Mouse (Mus musculus) CH12.LX (cell line): ENCODE results near the gene Zfp810. TPM values are rescaled to one million over a fixed set of nuclear protein-coding genes. Genes with fewer than 3 reads are reported as not detected.

Experiments used
- DNase-seq: peaks from one replicate; pipeline ENCODE4 v3.0.0-alpha.2; 2013; ENCODE audit errors: extremely low read depth
- H3K27ac ChIP-seq: 2 replicates; pipeline ENCODE4 v1.5.1; 2012; ENCODE audit warnings: low read depth, mild to moderate bottlenecking, control low read depth, moderate library complexity; ENCODE audit not compliant: insufficient read depth
- H3K27me3 ChIP-seq: replicated peaks from 2 replicates; pipeline ENCODE3; 2012; ENCODE audit warnings: inconsistent platforms
- H3K36me3 ChIP-seq, 2 experiments: replicated peaks in 1 of 2; 2 replicates each; pipeline versions ENCODE3 to v1.6.1; 2012; ENCODE audit warnings: inconsistent platforms in 1 of 2, low read length in 1 of 2, mild to moderate bottlenecking in 1 of 2, mixed read lengths in 1 of 2, moderate library complexity in 1 of 2; ENCODE audit not compliant: control insufficient read depth in 1 of 2, insufficient read depth in 1 of 2
- H3K4me1 ChIP-seq, 2 experiments: 2 replicates each; pipeline ENCODE4 v1.6.1; 2012; ENCODE audit warnings: inconsistent platforms in 1 of 2, moderate library complexity in 1 of 2; ENCODE audit not compliant: insufficient read depth in 2 of 2, control insufficient read depth in 1 of 2
- H3K4me2 ChIP-seq: 2 replicates; pipeline ENCODE4 v1.6.1; 2012; ENCODE audit warnings: low read depth, mild to moderate bottlenecking, control low read depth; ENCODE audit not compliant: poor library complexity, insufficient read depth, severe bottlenecking
- H3K4me3 ChIP-seq, 3 experiments: fragments of 150-350 bp in 1 of 3; sonication (generic) in 1 of 3; replicated peaks in 1 of 3; 2 replicates each; pipeline versions ENCODE3 to v1.5.1; 2011 to 2012; ENCODE audit warnings: low read depth in 2 of 3, low read length in 2 of 3, mild to moderate bottlenecking in 2 of 3, moderate library complexity in 2 of 3, control low read depth in 1 of 3, improper control_type of control experiment in 1 of 3, inconsistent platforms in 1 of 3, mixed read lengths in 1 of 3; ENCODE audit not compliant: poor library complexity in 1 of 3
- H3K79me2 ChIP-seq: replicated peaks from 2 replicates; pipeline ENCODE4 v1.6.1; 2012; ENCODE audit warnings: mild to moderate bottlenecking, moderate library complexity; ENCODE audit not compliant: control insufficient read depth, poor library complexity, insufficient read depth, severe bottlenecking; ENCODE audit errors: extremely low read depth
- H3K9ac ChIP-seq: 2 replicates; pipeline ENCODE4 v1.6.1; 2012; ENCODE audit warnings: low read depth, mild to moderate bottlenecking, control low read depth, moderate library complexity; ENCODE audit not compliant: insufficient read depth
- H3K9me3 ChIP-seq: replicated peaks from 2 replicates; pipeline ENCODE3; 2012; ENCODE audit warnings: low read length, inconsistent platforms, mixed read lengths
- BHLHE40 ChIP-seq: IDR thresholded peaks from 2 replicates; pipeline ENCODE4 v1.6.1; 2011; ENCODE audit warnings: mild to moderate bottlenecking, low read depth, low read length, improper control_type of control experiment
- CHD1 ChIP-seq: IDR thresholded peaks from 2 replicates; pipeline ENCODE4 v1.6.1; 2012; ENCODE audit warnings: low read depth, low read length, improper control_type of control experiment, inconsistent platforms
- CHD2 ChIP-seq: IDR thresholded peaks from 2 replicates; pipeline ENCODE4 v1.6.1; 2011; ENCODE audit warnings: low read length, improper control_type of control experiment
- CTCF ChIP-seq, 2 experiments: IDR thresholded peaks in 1 of 2; conservative IDR thresholded peaks in 1 of 2; 2 replicates each; pipeline ENCODE4 v1.5.1; 2011 to 2012; ENCODE audit warnings: low read depth in 2 of 2, low read length in 2 of 2, improper control_type of control experiment in 1 of 2, inconsistent platforms in 1 of 2, mild to moderate bottlenecking in 1 of 2, moderate library complexity in 1 of 2
- E2F4 ChIP-seq: IDR thresholded peaks from 2 replicates; pipeline ENCODE4 v1.6.1; 2011; ENCODE audit warnings: low read depth, low read length, improper control_type of control experiment; ENCODE audit not compliant: insufficient replicate concordance
- ELF1 ChIP-seq: IDR thresholded peaks from 2 replicates; pipeline ENCODE4 v1.6.1; 2014; ENCODE audit warnings: low read depth, mild to moderate bottlenecking, inconsistent platforms, low read length, improper control_type of control experiment
- EP300 ChIP-seq: IDR thresholded peaks from 2 replicates; pipeline ENCODE4 v1.6.1; 2011; ENCODE audit warnings: low read length, improper control_type of control experiment
- ETS1 ChIP-seq: conservative IDR thresholded peaks from 2 replicates; pipeline ENCODE4 v1.6.1; 2012; ENCODE audit warnings: low read depth, mild to moderate bottlenecking, inconsistent platforms, low read length, improper control_type of control experiment, moderate library complexity
- GABPA ChIP-seq: IDR thresholded peaks from 2 replicates; pipeline ENCODE4 v1.6.1; 2012; ENCODE audit warnings: low read depth, low read length, improper control_type of control experiment, inconsistent platforms; ENCODE audit not compliant: insufficient replicate concordance
- HCFC1 ChIP-seq: IDR thresholded peaks from 2 replicates; pipeline ENCODE4 v1.6.1; 2012; ENCODE audit warnings: low read depth, mild to moderate bottlenecking, inconsistent platforms, low read length, improper control_type of control experiment
- IRF4 ChIP-seq: IDR thresholded peaks from 2 replicates; pipeline ENCODE4 v1.6.1; 2014; ENCODE audit warnings: low read depth, mild to moderate bottlenecking, inconsistent platforms, low read length, improper control_type of control experiment
- JUN ChIP-seq: IDR thresholded peaks from 2 replicates; pipeline ENCODE4 v1.6.1; 2011; ENCODE audit warnings: low read depth, mild to moderate bottlenecking, low read length, improper control_type of control experiment, moderate library complexity; ENCODE audit not compliant: insufficient read depth
- JUND ChIP-seq: conservative IDR thresholded peaks from 2 replicates; pipeline ENCODE4 v1.6.1; 2011; ENCODE audit warnings: low read depth, low read length, improper control_type of control experiment
- KAT2A ChIP-seq: IDR thresholded peaks from 2 replicates; pipeline ENCODE4 v1.6.1; 2012; ENCODE audit warnings: low read length, improper control_type of control experiment, inconsistent platforms; ENCODE audit not compliant: insufficient replicate concordance
- MAFK ChIP-seq: IDR thresholded peaks from 2 replicates; pipeline ENCODE4 v1.6.1; 2011; ENCODE audit warnings: low read length, improper control_type of control experiment; ENCODE audit not compliant: insufficient replicate concordance
- MAX ChIP-seq: IDR thresholded peaks from 2 replicates; pipeline ENCODE4 v1.6.1; 2011; ENCODE audit warnings: low read length, improper control_type of control experiment
- MAZ ChIP-seq: IDR thresholded peaks from 2 replicates; pipeline ENCODE4 v1.6.1; 2012; ENCODE audit warnings: low read depth, mild to moderate bottlenecking, inconsistent platforms, low read length, improper control_type of control experiment, moderate library complexity
- MEF2A ChIP-seq: IDR thresholded peaks from 2 replicates; pipeline ENCODE4 v1.6.1; 2014; ENCODE audit warnings: low read depth, mild to moderate bottlenecking, inconsistent platforms, low read length, improper control_type of control experiment, borderline replicate concordance
- MXI1 ChIP-seq: IDR thresholded peaks from 2 replicates; pipeline ENCODE4 v1.6.1; 2011; ENCODE audit warnings: mild to moderate bottlenecking, low read depth, low read length, improper control_type of control experiment
- MYC ChIP-seq: IDR thresholded peaks from 2 replicates; pipeline ENCODE4 v1.6.1; 2011; ENCODE audit warnings: low read depth, mild to moderate bottlenecking, improper control_type of control experiment, low read length
- NELFE ChIP-seq: IDR thresholded peaks from 2 replicates; pipeline ENCODE4 v1.6.1; 2011; ENCODE audit warnings: low read depth, low read length, improper control_type of control experiment
- NRF1 ChIP-seq: IDR thresholded peaks from 2 replicates; pipeline ENCODE4 v1.6.1; 2014; ENCODE audit warnings: low read depth, mild to moderate bottlenecking, inconsistent platforms, low read length, improper control_type of control experiment, moderate library complexity
- PAX5 ChIP-seq: IDR thresholded peaks from 2 replicates; pipeline ENCODE4 v1.6.1; 2012; ENCODE audit warnings: low read length, inconsistent platforms, mixed read lengths
- POLR2A ChIP-seq: IDR thresholded peaks from 2 replicates; pipeline ENCODE4 v1.6.1; 2011; ENCODE audit warnings: low read depth, mild to moderate bottlenecking, improper control_type of control experiment, low read length
- POLR2AphosphoS2 ChIP-seq: IDR thresholded peaks from 2 replicates; pipeline ENCODE4 v1.6.1; 2011; ENCODE audit warnings: low read depth, low read length, improper control_type of control experiment
- RAD21 ChIP-seq: IDR thresholded peaks from 2 replicates; pipeline ENCODE4 v1.6.1; 2011; ENCODE audit warnings: low read depth, mild to moderate bottlenecking, low read length, improper control_type of control experiment, moderate library complexity
- RCOR1 ChIP-seq: conservative IDR thresholded peaks from 2 replicates; pipeline ENCODE4 v1.6.1; 2012; ENCODE audit warnings: low read depth, mild to moderate bottlenecking, inconsistent platforms, low read length, improper control_type of control experiment
- SIN3A ChIP-seq: IDR thresholded peaks from 2 replicates; pipeline ENCODE4 v1.6.1; 2012; ENCODE audit warnings: low read length, improper control_type of control experiment, inconsistent platforms
- SMC3 ChIP-seq: IDR thresholded peaks from 2 replicates; pipeline ENCODE4 v1.6.1; 2011; ENCODE audit warnings: low read depth, low read length, improper control_type of control experiment
- TBP ChIP-seq: conservative IDR thresholded peaks from 2 replicates; pipeline ENCODE4 v1.6.1; 2011; ENCODE audit warnings: low read depth, low read length, improper control_type of control experiment
- TCF12 ChIP-seq: IDR thresholded peaks from 2 replicates; pipeline ENCODE4 v1.6.1; 2014; ENCODE audit warnings: low read depth, mild to moderate bottlenecking, inconsistent platforms, low read length, improper control_type of control experiment
- UBTF ChIP-seq: IDR thresholded peaks from 2 replicates; pipeline ENCODE4 v1.6.1; 2012; ENCODE audit warnings: low read depth, mild to moderate bottlenecking, inconsistent platforms, low read length, improper control_type of control experiment, moderate library complexity
- USF1 ChIP-seq: IDR thresholded peaks from 2 replicates; pipeline ENCODE4 v1.6.1; 2014; ENCODE audit warnings: low read depth, mild to moderate bottlenecking, inconsistent platforms, low read length, improper control_type of control experiment
- USF2 ChIP-seq: conservative IDR thresholded peaks from 2 replicates; pipeline ENCODE4 v1.6.1; 2011; ENCODE audit warnings: low read depth, low read length, improper control_type of control experiment
- ZC3H11A ChIP-seq: IDR thresholded peaks from 2 replicates; pipeline ENCODE4 v1.6.1; 2012; ENCODE audit warnings: low read depth, mild to moderate bottlenecking, inconsistent platforms, low read length, improper control_type of control experiment
- ZKSCAN1 ChIP-seq: IDR thresholded peaks from 2 replicates; pipeline ENCODE4 v1.6.1; 2012; ENCODE audit warnings: low read depth, inconsistent platforms, low read length, improper control_type of control experiment, borderline replicate concordance
- ZMIZ1 ChIP-seq: IDR thresholded peaks from 2 replicates; pipeline ENCODE4 v1.6.1; 2012; ENCODE audit warnings: low read depth, mild to moderate bottlenecking, inconsistent platforms, low read length, improper control_type of control experiment
- ZNF384 ChIP-seq: IDR thresholded peaks from 2 replicates; pipeline ENCODE4 v1.6.1; 2012; ENCODE audit warnings: low read depth, low read length, improper control_type of control experiment, inconsistent platforms
- dilution Hi-C: fragments of 300-500 bp; cut with MboI; formaldehyde crosslinking; loops from 2 replicates; pipeline ENCODE4 v1.14.3; 2020; ENCODE audit warnings: low sequenced_read_pairs; ENCODE audit not compliant: extremely low pct_unique_long_range_greater_than_20kb, extremely low pct_ligation_motif_present
- in situ Hi-C: fragments of 300-500 bp; cut with MboI; formaldehyde crosslinking; loops from 3 replicates; pipeline ENCODE4 v1.14.3; 2019; ENCODE audit warnings: low sequenced_read_pairs, low pct_ligation_motif_present, low pct_unique_long_range_greater_than_20kb, mixed read lengths
- polyA plus RNA-seq: library from polyadenylated mRNA; unstranded; fragments of >175 nt; gene quantifications from 2 replicates; pipeline ENCODE4 v1.2.1, GENCODE M21; 2012; ENCODE audit warnings: low read depth; ENCODE audit not compliant: insufficient read length
- total RNA-seq, 2 experiments: library from RNA; depleted of rRNA; stranded (reverse); fragments of 300-350 nt in 1 of 2; fragments of >200 nt in 1 of 2; gene quantifications; 2 replicates each; pipeline ENCODE4 v1.2.3; 2012 to 2014

The Zfp810 gene
- total and polyA plus RNA-seq, 3 experiments: 4.3 to 7.5 (median 7.2) TPM

- Histone ChIP-seq H3K27me3 (no peaks in the 10 kb centered on the region), H3K79me2 (no peaks in the 10 kb centered on the region), H3K9ac (no peak overlapping the region), H3K36me3 (peaks cover 0 to 22% of the 10 kb centered on the region in 2 experiments), H3K4me2 (no peak overlapping the region), H3K4me3 (no peak overlapping the region)
- peak; percentile 65 for DNase-seq
- in situ Hi-C loops: no loop called here
- TF ChIP-seq KAT2A: no peak
- TF ChIP-seq MXI1: no peak
- TF ChIP-seq MEF2A: peak; percentile 91
- TF ChIP-seq MAZ: no peak
- TF ChIP-seq GABPA: no peak
- TF ChIP-seq RAD21: no peak
- TF ChIP-seq NRF1: no peak
- no peak for TF ChIP-seq POLR2A
- no peak for TF ChIP-seq ZNF384
- TF ChIP-seq MAX: peak; percentile 93
- peak; percentile 97 for TF ChIP-seq MYC
- TF ChIP-seq RCOR1: peak; percentile 67; the same call in 1 of the 2 replicates
- no peak for TF ChIP-seq ZKSCAN1
- TF ChIP-seq JUND: peak; percentile 39; the same call in 1 of the 2 replicates
- TF ChIP-seq BHLHE40: peak; percentile 81
- TF ChIP-seq ZC3H11A: no peak
- peak; percentile 90 for TF ChIP-seq EP300
- TF ChIP-seq TCF12: peak; percentile 74; the same call in 1 of the 2 replicates
- no peak for TF ChIP-seq NELFE
- TF ChIP-seq UBTF: no peak
- TF ChIP-seq SIN3A: 0 out of 2 replicates have a peak, but pooled peaks have one; percentile 31
- peak; percentile 72; the same call in 1 of the 2 replicates for TF ChIP-seq IRF4
- TF ChIP-seq POLR2AphosphoS2: no peak
- no peak for TF ChIP-seq USF2
- TF ChIP-seq CHD1: no peak
- no peak for TF ChIP-seq HCFC1
- no peak for TF ChIP-seq PAX5
- no peak for TF ChIP-seq SMC3
- no peak for TF ChIP-seq CTCF (conservative IDR thresholded peaks at IDR 0.05 in 1 of 2, IDR thresholded peaks at IDR 0.05 in 1 of 2; ENCODE audit: low read depth in 2 of 2, low read length in 2 of 2)
- peak; percentile 54; the same call in 1 of the 2 replicates for TF ChIP-seq ETS1
- peak; percentile 76; the same call in 1 of the 2 replicates for TF ChIP-seq MAFK
- no peak for TF ChIP-seq TBP
- no peak for TF ChIP-seq ZMIZ1
- no peak for TF ChIP-seq JUN
- TF ChIP-seq E2F4: no peak
- no peak for TF ChIP-seq USF1
- TF ChIP-seq ELF1: no peak
- TF ChIP-seq CHD2: no peak
- TF ChIP-seq, all 38 proteins: peak for 12
- dilution Hi-C loops: no loop called here
- Histone ChIP-seq H3K4me1 (peaks cover 0 to 30% of the 10 kb centered on the region in 2 experiments; a peak in 2 of 4 replicates), H3K27ac (no peak overlapping the region), H3K9me3 (peaks cover 12% of the 10 kb centered on the region)
These were observed 17.1 kb upstream of the Zfp810 start for GRCm38 (mm10) chr9:22324579-22324978.
